Mouse (Mus musculus): ENCODE measurements at regions not wholly inside any gene's neighbourhood (a gene's known extent, or its start where the extent isn't known, plus 50 kb on each side); places are given as distances from the start of the nearest gene placed in this dataset.

- no peaks in the 10 kb centered on the region for H3K9me3 ChIP-seq (ENCODE audit: control insufficient read depth)
- no peaks in the 10 kb centered on the region for H3K4me1 ChIP-seq (replicated peaks; ENCODE audit: control insufficient read depth, insufficient read depth, low read length)
- no peak overlapping the region for H3K9ac ChIP-seq (ENCODE audit: low read depth, low read length)
- no peak overlapping the region for H3K4me3 ChIP-seq (ENCODE audit: low read depth, low read length)
- TF ChIP-seq CTCF (IDR thresholded peaks at IDR 0.05; ENCODE audit: low read depth): no peak
- no peak overlapping the region for H3K4me2 ChIP-seq (replicated peaks; ENCODE audit: low read depth)
- 49% methylated on average over 7 of the region's 7 CpGs for WGBS
- ATAC-seq: no peak
- no peaks in the 10 kb centered on the region for H3K27me3 ChIP-seq (replicated peaks; ENCODE audit: control insufficient read depth, insufficient read depth, low read length)
- no peaks in the 10 kb centered on the region for H3K36me3 ChIP-seq (ENCODE audit: control insufficient read depth, insufficient read depth)
- H3K27ac ChIP-seq (ENCODE audit: low read depth, low read length): no peak overlapping the region
Observed at GRCm38 (mm10) chr11:8229787-8230186, 434.5 kb downstream of the Tns3 start.

- TF ChIP-seq CTCF (IDR thresholded peaks at IDR 0.05; ENCODE audit: low read depth): no peak
- 35% methylated on average over 8 of the region's 8 CpGs for WGBS
Observed at GRCm38 (mm10) chr11:8227772-8228425, 436.4 kb downstream of the Tns3 start.

GRCm38 (mm10) chr11:8224366-8224765, 440.0 kb downstream of the Tns3 start:
- ATAC-seq: no peak
- WGBS: 86% methylated on average over 1 of the region's 1 CpGs

More at GRCm38 (mm10) chr11:8227772-8228425, 436.4 kb downstream of the Tns3 start:
- Histone ChIP-seq H3K4me1 (replicated peaks; ENCODE audit: control insufficient read depth, insufficient read depth, low read length) (no peaks in the 10 kb centered on the region), H3K36me3 (ENCODE audit: control insufficient read depth, insufficient read depth) (no peaks in the 10 kb centered on the region), H3K4me3 (ENCODE audit: low read depth, low read length) (no peak overlapping the region), H3K27me3 (replicated peaks; ENCODE audit: control insufficient read depth, insufficient read depth, low read length) (no peaks in the 10 kb centered on the region), H3K4me2 (replicated peaks; ENCODE audit: low read depth) (no peak overlapping the region), H3K27ac (ENCODE audit: low read depth, low read length) (no peak overlapping the region), H3K9me3 (ENCODE audit: control insufficient read depth) (no peaks in the 10 kb centered on the region), H3K9ac (ENCODE audit: low read depth, low read length) (no peak overlapping the region)
- ATAC-seq: no peak

GRCm38 (mm10) chr11:8220618-8221017, 443.7 kb downstream of the Tns3 start:
- Histone ChIP-seq H3K9ac (ENCODE audit: low read depth, low read length) (no peak overlapping the region), H3K4me2 (replicated peaks; ENCODE audit: low read depth) (no peak overlapping the region), H3K27me3 (replicated peaks; ENCODE audit: control insufficient read depth, insufficient read depth, low read length) (no peaks in the 10 kb centered on the region), H3K4me1 (replicated peaks; ENCODE audit: control insufficient read depth, insufficient read depth, low read length) (no peaks in the 10 kb centered on the region), H3K4me3 (ENCODE audit: low read depth, low read length) (no peak overlapping the region), H3K36me3 (ENCODE audit: control insufficient read depth, insufficient read depth) (no peaks in the 10 kb centered on the region), H3K9me3 (ENCODE audit: control insufficient read depth) (no peaks in the 10 kb centered on the region), H3K27ac (ENCODE audit: low read depth, low read length) (no peak overlapping the region)
- no peak for TF ChIP-seq CTCF (IDR thresholded peaks at IDR 0.05; ENCODE audit: low read depth)
- ATAC-seq: no peak
- 56% methylated on average over 3 of the region's 3 CpGs for WGBS

More at GRCm38 (mm10) chr11:8224366-8224765, 440.0 kb downstream of the Tns3 start:
- no peaks in the 10 kb centered on the region for H3K36me3 ChIP-seq (ENCODE audit: control insufficient read depth, insufficient read depth)
- no peak overlapping the region for H3K4me3 ChIP-seq (ENCODE audit: low read depth, low read length)
- H3K9me3 ChIP-seq (ENCODE audit: control insufficient read depth): no peaks in the 10 kb centered on the region
- H3K9ac ChIP-seq (ENCODE audit: low read depth, low read length): no peak overlapping the region
- no peak overlapping the region for H3K27ac ChIP-seq (ENCODE audit: low read depth, low read length)
- TF ChIP-seq CTCF (IDR thresholded peaks at IDR 0.05; ENCODE audit: low read depth): no peak
- no peaks in the 10 kb centered on the region for H3K27me3 ChIP-seq (replicated peaks; ENCODE audit: control insufficient read depth, insufficient read depth, low read length)
- H3K4me1 ChIP-seq (replicated peaks; ENCODE audit: control insufficient read depth, insufficient read depth, low read length): no peaks in the 10 kb centered on the region
- no peak overlapping the region for H3K4me2 ChIP-seq (replicated peaks; ENCODE audit: low read depth)

GRCm38 (mm10) chr11:8219911-8220310, 444.4 kb downstream of the Tns3 start:
- H3K27ac ChIP-seq (ENCODE audit: low read depth, low read length): no peak overlapping the region
- H3K27me3 ChIP-seq (replicated peaks; ENCODE audit: control insufficient read depth, insufficient read depth, low read length): no peaks in the 10 kb centered on the region
- WGBS: 65% methylated on average over 6 of the region's 6 CpGs
- no peak overlapping the region for H3K4me3 ChIP-seq (ENCODE audit: low read depth, low read length)
- H3K9me3 ChIP-seq (ENCODE audit: control insufficient read depth): no peaks in the 10 kb centered on the region
- no peak for TF ChIP-seq CTCF (IDR thresholded peaks at IDR 0.05; ENCODE audit: low read depth)
- H3K4me1 ChIP-seq (replicated peaks; ENCODE audit: control insufficient read depth, insufficient read depth, low read length): no peaks in the 10 kb centered on the region
- ATAC-seq: no peak
- no peak overlapping the region for H3K9ac ChIP-seq (ENCODE audit: low read depth, low read length)
- no peaks in the 10 kb centered on the region for H3K36me3 ChIP-seq (ENCODE audit: control insufficient read depth, insufficient read depth)
- no peak overlapping the region for H3K4me2 ChIP-seq (replicated peaks; ENCODE audit: low read depth)

- Histone ChIP-seq H3K9ac (ENCODE audit: low read depth, low read length) (no peak overlapping the region), H3K4me1 (replicated peaks; ENCODE audit: control insufficient read depth, insufficient read depth, low read length) (no peaks in the 10 kb centered on the region), H3K27ac (ENCODE audit: low read depth, low read length) (no peak overlapping the region), H3K4me2 (replicated peaks; ENCODE audit: low read depth) (no peak overlapping the region), H3K9me3 (ENCODE audit: control insufficient read depth) (no peaks in the 10 kb centered on the region), H3K27me3 (replicated peaks; ENCODE audit: control insufficient read depth, insufficient read depth, low read length) (no peaks in the 10 kb centered on the region), H3K36me3 (ENCODE audit: control insufficient read depth, insufficient read depth) (no peaks in the 10 kb centered on the region), H3K4me3 (ENCODE audit: low read depth, low read length) (no peak overlapping the region)
- WGBS: 65% methylated on average over 7 of the region's 7 CpGs
- TF ChIP-seq CTCF (IDR thresholded peaks at IDR 0.05; ENCODE audit: low read depth): no peak
- ATAC-seq: no peak
Observed at GRCm38 (mm10) chr11:8215634-8216033, 448.7 kb downstream of the Tns3 start.

All from intestine, postnatal 0 days (tissue).